Mouse (Mus musculus) cerebellum, adult 11-12 months (tissue): ENCODE results near the gene Gnaq.
"Not testable (repeated sequence)": the region's sequence is repeated elsewhere in the genome, so short reads cannot be mapped to it uniquely, and the experiment has no call there.

Experiments
- DNase-seq: peaks from one replicate; pipeline ENCODE4 v3.0.0; 2022

Gnaq gene

GRCm38 (mm10) chr19:16261631-16262030, 129.0 kb downstream of the Gnaq start:
- no peak for DNase-seq

DNA sequence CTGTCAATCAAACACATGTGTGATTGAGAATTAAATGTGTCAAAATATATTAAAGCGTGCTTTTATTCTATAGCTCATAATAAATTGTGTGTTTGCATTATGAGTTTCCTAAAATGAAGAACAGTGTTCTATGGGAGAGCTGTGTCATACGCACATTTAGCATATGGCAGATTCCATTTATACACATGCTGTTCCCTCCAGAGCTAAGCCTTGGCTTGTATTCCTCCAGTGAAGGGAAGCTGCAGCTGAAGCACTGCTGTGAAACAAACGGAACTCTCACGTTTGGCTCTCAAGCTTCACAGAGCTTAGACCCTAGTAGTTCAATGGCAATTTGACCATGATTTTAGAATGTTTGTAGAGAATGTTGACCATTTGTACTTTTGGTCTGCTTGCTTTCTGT, 129.7 kb downstream of the Gnaq start:
- DNase-seq: no peak

- not testable (repeated sequence) for DNase-seq
Measured at GRCm38 (mm10) chr19:16267362-16267761, 134.7 kb downstream of the Gnaq start.

GRCm38 (mm10) chr19:16270236-16270635, 137.6 kb downstream of the Gnaq start:
- no peak for DNase-seq

DNA sequence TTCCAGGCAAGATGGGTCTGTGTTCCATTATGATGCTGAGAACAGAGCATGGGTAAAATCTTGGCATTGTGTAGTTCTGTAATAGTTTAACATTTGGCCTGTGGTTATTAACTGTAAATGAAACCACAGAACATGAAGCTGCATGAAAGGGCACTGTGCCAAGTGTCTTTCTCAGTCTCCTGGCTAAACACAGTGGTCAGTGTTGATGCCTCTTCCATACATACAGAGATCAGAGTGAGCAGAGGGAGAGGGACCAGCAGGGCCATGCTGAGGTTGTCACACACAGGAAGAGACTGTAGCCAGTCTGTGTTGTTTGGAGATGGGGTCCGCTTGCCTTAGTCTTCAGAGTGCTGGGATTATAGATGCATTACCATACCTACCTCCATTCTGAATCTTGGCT, 138.4 kb downstream of the Gnaq start:
- DNase-seq: no peak

DNA sequence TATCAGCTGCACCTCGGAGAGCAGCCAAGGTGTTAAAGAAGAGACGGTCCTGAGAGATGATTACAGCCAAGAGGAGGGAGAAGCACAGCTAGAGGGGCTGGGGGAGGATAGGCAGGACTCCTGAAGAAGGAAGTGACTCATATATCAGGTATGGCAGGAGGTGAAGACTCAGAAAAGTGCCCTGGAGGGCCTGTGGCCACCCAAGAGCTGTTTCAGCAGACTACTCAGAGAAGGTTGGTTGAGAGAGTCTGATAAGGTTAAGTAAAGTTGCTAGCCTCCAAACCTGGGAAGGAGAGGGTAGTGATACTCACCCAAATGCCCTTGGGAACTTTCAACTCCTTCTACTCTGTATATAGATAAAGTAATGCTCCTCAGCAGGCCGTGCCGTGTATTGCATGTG, 140.4 kb downstream of the Gnaq start:
- DNase-seq: no peak

DNA sequence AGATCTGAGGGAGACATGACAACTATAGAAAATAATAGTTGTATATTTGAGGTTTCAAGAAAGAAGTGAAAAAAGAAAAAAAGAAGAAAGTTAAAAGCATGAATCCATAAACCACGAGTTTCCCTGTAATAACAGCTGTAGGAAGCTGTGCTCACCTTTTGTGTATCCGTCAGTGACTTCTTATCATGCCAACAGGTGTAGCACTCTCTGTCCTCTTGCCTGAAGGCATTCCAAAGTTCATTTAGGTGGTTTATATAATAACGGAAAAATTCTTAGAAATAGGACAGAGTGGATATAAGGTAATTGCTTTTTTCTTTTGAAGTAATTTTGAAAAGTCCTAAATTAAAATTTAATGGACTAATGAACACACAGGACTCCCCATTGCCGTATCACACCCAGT, 147.6 kb downstream of the Gnaq start:
- no peak for DNase-seq

- peak; percentile 79 for DNase-seq
Measured at GRCm38 (mm10) chr19:16285051-16286028, 152.7 kb downstream of the Gnaq start.

DNA sequence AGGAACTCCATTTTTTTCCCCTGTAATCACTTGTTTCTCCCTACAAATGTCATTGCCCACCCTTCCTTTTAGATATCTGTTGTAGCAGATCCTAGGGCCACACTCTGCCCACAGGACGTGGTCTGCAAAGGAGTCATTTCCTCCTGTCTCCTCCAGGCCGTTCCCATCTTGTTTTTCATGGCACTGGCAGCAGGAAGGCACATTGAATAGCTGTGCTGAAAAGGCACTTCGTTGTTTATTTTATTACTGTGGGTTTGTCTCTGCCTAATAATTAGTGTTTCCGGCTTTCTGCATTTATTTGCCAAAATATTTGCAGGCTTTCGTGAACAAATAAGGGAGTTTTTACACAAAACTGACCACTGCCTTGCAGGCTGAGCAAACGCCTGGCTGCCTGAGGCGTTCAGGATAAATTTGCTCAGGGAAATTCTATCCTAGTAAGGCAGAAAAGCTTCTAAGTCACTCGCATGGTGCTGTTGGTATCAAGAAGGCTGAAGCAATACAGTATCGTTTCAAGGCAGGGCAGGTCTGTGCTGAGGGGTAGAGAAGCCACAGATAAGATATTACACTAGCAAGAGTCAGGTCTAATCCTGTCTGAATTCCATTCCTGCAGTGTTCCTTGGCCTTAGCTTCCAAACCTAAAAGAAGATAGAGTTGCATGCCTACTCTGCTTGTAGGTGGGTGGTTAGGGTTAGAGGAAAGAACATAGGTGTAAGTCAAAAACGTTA, 154.0 kb downstream of the Gnaq start:
- DNase-seq: no peak

DNA sequence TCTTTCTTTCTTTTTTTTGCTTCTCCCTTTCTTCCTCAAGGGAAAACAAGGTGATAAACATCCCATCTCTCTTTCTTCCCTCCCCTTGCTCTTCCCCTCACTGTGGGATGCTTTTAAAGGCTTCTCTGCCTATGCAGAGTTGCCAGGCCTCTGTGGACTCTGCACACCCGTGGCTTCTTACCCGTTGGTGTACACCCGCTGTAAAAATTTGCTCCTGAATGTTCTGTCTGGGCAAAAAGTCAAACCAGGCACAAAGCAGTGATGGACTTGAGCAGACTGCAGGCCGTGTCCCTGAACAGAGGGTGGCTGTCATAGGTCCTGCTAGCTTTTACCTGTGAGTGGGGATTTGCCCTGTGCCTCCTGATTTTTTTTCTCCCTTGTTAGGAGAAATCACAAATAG, 154.7 kb downstream of the Gnaq start:
- DNase-seq: peak; percentile 42

GRCm38 (mm10) chr19:16287971-16288370, 155.3 kb downstream of the Gnaq start:
- DNase-seq: peak; percentile 82

- DNase-seq: no peak
Measured at GRCm38 (mm10) chr19:16291088-16291487, 158.5 kb downstream of the Gnaq start.

DNA sequence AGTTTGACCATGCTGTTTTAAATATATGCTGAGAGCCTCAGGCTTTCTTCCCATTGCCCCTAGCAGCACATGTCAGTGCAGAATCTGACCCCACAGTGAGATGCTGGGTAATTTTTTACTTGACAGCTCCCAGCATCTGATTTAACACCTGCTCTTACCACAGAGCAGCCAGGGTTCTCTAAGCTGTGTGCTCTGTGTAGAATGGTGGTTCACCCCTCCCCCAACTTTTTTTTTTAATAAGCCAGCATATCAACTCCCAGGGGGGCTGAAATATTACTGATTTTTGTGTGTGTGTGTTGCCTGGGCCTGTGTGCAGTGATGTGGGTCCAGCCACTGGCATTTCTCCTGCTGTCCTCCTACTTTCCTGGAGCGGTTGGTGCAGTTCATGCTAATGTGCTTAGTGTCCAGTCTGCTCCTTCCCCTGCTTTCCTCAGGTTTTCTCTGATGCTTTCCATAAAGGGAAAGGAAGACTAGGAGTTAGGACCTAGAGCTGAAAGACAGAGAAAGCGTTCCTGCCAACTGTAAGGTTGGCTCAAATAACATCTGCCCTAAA, 159.5 kb downstream of the Gnaq start:
- DNase-seq: no peak

DNA sequence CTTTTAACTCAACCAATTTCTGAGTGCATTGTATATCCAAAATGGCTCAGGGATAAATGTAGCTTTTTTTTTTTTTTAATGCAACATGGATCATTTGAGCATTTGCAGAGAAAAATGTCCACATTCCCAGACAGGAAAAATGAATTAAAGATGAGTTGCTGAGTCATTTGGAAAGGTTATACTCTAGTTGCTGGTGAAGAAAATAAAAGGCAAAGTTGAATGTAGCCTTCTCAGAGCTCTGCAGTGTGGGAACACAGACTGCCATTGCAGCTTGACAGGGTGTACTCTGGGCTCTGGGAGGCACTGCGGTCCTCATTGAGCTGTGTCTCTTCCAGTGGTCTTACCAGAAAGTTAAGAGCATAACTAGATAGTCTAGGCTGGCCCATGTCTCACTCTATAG, 160.3 kb downstream of the Gnaq start:
- no peak for DNase-seq

DNA sequence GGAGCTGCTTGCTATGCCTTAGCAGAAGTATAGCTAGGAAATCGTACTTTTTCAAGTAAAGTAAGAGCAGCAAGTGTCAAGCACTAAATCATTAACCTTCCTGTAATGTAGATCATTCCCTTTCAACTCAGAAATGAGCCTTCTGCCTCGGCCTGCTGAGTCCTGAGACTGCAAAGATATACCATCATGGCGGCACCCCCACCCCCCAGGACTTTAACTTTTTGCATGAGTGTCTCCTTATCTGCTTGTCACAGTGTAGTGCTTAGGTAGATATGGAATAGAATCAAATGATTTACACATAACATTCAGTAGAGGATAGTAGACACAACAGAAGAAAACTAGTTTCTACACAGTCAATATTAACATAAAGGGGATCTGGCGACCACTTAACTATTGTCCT, 167.8 kb downstream of the Gnaq start:
- DNase-seq: no peak

GRCm38 (mm10) chr19:16301336-16301735, 168.7 kb downstream of the Gnaq start:
- no peak for DNase-seq

- no peak for DNase-seq
Measured at GRCm38 (mm10) chr19:16309031-16309430, 176.4 kb downstream of the Gnaq start.

DNA sequence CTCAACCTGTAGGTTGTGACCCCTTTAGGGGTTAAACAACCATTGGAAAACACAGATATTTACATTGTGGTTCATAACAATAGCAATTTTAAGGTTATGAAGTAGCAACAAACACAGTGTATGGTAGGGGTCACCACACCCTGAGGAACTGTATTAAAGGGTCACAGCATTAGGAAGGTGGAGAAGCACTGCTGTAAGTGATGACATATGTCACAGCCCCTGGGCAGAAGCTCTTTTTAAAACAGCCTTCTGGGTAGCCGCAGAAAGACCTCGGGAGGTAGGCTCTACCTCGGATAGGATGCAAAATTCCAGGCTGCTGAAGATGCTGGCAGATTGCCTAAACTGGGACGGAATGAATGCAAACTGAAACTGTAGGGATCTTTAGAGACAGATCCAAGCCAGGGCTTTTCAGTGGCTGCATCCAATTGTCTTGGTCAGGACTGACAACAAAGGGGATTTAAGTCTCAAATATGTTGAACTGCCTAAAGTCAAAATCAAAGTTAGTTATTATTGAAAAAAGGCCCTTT, 181.7 kb downstream of the Gnaq start:
- DNase-seq: peak; percentile 47

- DNase-seq: no peak
Measured at GRCm38 (mm10) chr19:16315525-16315924, 182.9 kb downstream of the Gnaq start.

GRCm38 (mm10) chr19:16318128-16318811, 185.6 kb downstream of the Gnaq start:
- no peak for DNase-seq

DNA sequence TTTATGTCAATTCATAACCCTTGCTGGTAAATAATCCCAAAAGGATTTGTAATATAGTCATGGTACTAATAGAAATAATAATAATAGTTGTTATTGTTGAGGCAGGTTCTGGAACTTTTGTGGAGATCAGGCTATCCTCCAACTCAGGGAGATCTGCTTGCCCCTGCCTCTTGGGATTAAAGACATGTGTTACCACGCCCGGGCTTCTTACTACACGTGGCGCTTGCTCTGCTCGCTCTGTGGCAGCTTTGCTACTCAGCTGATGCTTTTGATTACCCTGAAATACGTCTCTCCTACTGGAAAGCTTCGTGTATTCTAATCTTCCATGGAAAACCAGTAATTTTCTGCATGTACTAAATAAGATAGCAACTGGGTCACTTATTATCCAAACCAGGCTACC, 187.4 kb downstream of the Gnaq start:
- no peak for DNase-seq

GRCm38 (mm10) chr19:16322986-16323385, 190.4 kb downstream of the Gnaq start:
- DNase-seq: no peak

GRCm38 (mm10) chr19:16324239-16324638, 191.6 kb downstream of the Gnaq start:
- no peak for DNase-seq
